Mouse (Mus musculus) heart, postnatal 0 days (tissue): ENCODE data around the gene Arl15.

ENCODE experiments used
- CTCF ChIP-seq: IDR thresholded peaks from 2 replicates; pipeline ENCODE4 v1.5.1; 2016; ENCODE audit warnings: antibody characterized with exemption, control low read depth, low read depth
- EP300 ChIP-seq: IDR thresholded peaks from 2 replicates; pipeline ENCODE4 v1.6.1; 2016; ENCODE audit warnings: antibody characterized with exemption, low read depth

DNA sequence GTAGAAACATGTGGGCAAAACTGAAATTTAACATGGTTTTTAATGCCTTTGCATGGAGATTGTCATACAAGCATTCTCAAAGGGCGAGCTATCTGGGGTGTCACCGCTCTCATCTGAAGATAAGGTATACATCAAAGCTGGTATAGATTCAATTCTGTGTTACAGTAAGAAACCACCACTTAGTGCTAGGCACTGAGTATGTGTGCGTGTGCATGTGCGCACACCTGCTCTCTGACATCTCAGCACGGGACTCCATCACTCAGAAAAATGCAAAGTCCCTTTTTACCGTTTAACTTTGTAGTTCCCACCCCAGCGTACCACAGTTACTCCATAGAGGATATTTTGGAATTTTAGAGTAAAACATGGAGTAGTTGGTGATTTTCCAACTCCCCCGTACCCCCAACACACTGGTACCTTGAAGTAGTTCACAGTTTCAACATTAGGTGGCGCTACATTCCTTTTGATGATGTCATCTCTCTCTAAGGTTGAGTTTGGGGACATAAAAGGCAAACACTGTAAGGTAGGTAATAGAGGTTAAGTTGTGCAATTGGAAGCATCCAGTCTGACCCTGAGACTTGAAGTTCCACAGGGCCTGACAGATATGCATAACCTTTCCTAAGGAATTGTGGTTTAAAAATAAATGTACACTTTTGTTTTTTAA lies 281.5 kb downstream of the Arl15 start:
- peak; percentile 71 for TF ChIP-seq CTCF
- TF ChIP-seq EP300: no peak
